Mouse (Mus musculus): Measurements from ENCODE around the gene Myo1c. TPM values are rescaled to one million over a fixed set of nuclear protein-coding genes. Genes with fewer than 3 reads are reported as not detected.

The Myo1c gene
- polyA plus RNA-seq, 1 experiment from 2014 or later: 13.8 TPM

DNA sequence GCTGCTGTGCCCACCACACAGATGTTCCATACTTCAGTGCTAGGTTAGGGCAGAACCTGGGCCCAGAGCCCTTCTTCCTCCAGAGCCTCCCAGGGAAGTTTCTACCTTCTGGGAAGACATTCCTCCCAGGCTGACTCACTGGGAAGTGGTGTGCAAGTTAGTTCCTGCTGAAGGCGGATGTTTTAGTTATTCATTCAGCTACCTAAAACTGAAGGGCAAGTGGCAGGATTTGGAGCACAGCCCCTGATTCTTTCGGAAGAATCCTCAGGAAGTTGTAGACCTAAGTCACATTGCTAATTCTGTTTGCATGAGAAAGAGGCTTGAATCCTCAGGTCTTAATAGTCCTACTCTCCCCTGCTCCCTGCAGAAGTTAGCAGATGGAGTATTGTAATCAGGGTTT, 28.9 kb upstream of the Myo1c start:
- H3K4me2 ChIP-seq (ENCODE audit: low read depth): no peak overlapping the region
- H3K4me3 ChIP-seq (ENCODE audit: low read depth, low read length): no peak overlapping the region
- H3K9me3 ChIP-seq (ENCODE audit: control insufficient read depth, low read length): no peaks in the 10 kb centered on the region
- WGBS: 77% methylated on average over 2 of the region's 2 CpGs
- H3K27ac ChIP-seq (ENCODE audit: low read depth, low read length): no peak overlapping the region
- H3K9ac ChIP-seq (ENCODE audit: low read length): no peak overlapping the region
- DNase-seq (ENCODE audit: low spot score): no peak
- peaks cover 5% of the 10 kb centered on the region; the same call in 1 of the 2 replicates for H3K36me3 ChIP-seq (ENCODE audit: control insufficient read depth, insufficient read depth, low read length)
- no peaks in the 10 kb centered on the region for H3K4me1 ChIP-seq (ENCODE audit: control insufficient read depth, insufficient read depth, low read length)
- H3K27me3 ChIP-seq (ENCODE audit: control insufficient read depth, insufficient read depth, low read length): no peaks in the 10 kb centered on the region
- no peak for ATAC-seq (ENCODE audit: insufficient read depth, low FRiP score, low TSS enrichment)

DNA sequence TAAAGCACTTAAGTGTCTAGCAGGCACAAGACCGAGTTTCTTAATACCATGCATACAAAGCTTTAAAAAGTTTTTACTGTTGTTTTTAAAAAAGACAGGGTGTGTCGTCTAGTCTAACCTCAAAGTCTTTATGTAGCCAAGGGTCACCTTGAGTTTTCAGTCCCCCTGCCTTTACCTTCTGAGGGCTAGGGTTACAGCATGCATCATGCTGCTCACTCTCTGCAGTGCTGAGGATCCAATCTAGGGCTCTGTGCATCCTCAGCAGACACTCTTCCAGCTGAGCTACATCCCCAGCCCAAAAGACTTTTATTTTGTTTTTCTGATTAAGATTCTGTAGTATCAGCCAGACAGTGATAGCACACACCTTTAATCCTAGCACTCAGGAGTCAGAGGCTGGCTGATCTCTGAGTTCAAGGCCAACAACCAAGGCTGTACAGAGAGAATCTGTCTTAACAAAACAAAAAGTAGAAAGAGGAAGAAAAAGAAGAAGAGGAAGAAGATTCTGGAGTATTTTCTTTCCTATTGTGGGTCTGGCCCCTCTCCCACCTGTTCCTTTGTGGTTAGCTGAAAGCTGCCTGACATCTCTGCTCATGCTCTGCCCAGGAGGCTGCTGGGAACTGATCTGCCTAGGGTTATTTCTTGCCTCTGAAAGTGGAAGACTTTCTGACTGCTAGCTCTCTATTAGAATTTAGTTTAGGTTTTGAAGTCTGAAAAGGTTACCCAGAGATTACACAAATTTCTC, 27.5 kb upstream of the Myo1c start:
- DNase-seq (ENCODE audit: low spot score) (no peak), ATAC-seq (ENCODE audit: insufficient read depth, low FRiP score, low TSS enrichment) (no peak)
- no peaks in the 10 kb centered on the region for H3K27me3 ChIP-seq (ENCODE audit: control insufficient read depth, insufficient read depth, low read length)
- no peak overlapping the region for H3K27ac ChIP-seq (ENCODE audit: low read depth, low read length)
- no peak overlapping the region for H3K4me2 ChIP-seq (ENCODE audit: low read depth)
- no peaks in the 10 kb centered on the region for H3K9me3 ChIP-seq (ENCODE audit: control insufficient read depth, low read length)
- 91% methylated on average over 2 of the region's 2 CpGs for WGBS
- no peak overlapping the region for H3K9ac ChIP-seq (ENCODE audit: low read length)
- H3K4me1 ChIP-seq (ENCODE audit: control insufficient read depth, insufficient read depth, low read length): no peaks in the 10 kb centered on the region
- peaks cover 2% of the 10 kb centered on the region; the same call in 1 of the 2 replicates for H3K36me3 ChIP-seq (ENCODE audit: control insufficient read depth, insufficient read depth, low read length)
- H3K4me3 ChIP-seq (ENCODE audit: low read depth, low read length): no peak overlapping the region

DNA sequence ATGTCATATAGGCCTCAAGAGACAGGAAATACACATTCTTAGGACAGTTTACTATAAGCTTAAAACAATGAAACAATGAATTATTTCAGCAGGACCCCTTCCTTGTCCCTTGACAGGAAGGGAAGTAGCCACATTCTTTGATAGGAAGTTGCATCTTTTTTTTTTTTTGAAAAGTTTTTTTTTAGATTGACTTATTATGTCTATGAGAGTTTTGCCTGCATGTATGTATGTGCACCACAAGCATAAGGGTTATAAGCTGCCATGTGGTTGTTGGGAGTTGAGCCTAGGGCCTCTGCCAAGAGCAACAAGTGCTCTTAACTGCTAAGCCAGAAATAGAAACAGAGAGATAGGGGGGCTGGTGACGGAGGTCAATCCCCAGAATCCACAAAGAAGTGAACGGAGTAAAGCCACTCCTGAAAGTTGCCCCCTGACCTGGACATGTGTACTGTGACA, 26.2 kb upstream of the Myo1c start:
- no peak overlapping the region for H3K4me3 ChIP-seq (ENCODE audit: low read depth, low read length)
- H3K4me1 ChIP-seq (ENCODE audit: control insufficient read depth, insufficient read depth, low read length): no peaks in the 10 kb centered on the region
- H3K4me2 ChIP-seq (ENCODE audit: low read depth): no peak overlapping the region
- DNase-seq (ENCODE audit: low spot score) (no peak), ATAC-seq (ENCODE audit: insufficient read depth, low FRiP score, low TSS enrichment) (no peak)
- 89% methylated on average over 2 of the region's 2 CpGs for WGBS
- H3K9ac ChIP-seq (ENCODE audit: low read length): no peak overlapping the region
- H3K36me3 ChIP-seq (ENCODE audit: control insufficient read depth, insufficient read depth, low read length): peaks cover 4% of the 10 kb centered on the region; the same call in 1 of the 2 replicates
- H3K27me3 ChIP-seq (ENCODE audit: control insufficient read depth, insufficient read depth, low read length): no peaks in the 10 kb centered on the region
- H3K9me3 ChIP-seq (ENCODE audit: control insufficient read depth, low read length): no peaks in the 10 kb centered on the region
- no peak overlapping the region for H3K27ac ChIP-seq (ENCODE audit: low read depth, low read length)

DNA sequence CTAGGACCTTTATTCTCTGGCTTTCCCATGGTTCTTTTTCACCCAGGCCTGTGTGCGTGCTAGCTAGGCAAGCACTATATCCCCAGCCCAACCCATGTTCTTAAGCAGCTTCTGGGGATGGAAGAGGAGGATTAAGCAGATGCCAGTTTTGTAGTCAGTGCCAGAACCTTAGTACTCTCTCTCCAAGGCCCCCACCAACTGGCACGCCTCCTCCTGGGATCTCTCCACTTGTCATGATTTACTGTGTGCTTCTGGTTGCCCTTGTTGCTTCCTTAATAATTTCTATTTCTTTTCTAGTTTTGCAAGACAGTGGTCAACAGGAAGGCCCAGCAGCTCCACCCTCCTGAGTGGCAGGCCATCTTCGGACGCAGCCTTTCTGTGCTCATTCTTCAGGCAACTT, 24.5 kb upstream of the Myo1c start:
- H3K9ac ChIP-seq (ENCODE audit: low read length): no peak overlapping the region
- peaks cover 4% of the 10 kb centered on the region; the same call in 1 of the 2 replicates for H3K4me1 ChIP-seq (ENCODE audit: control insufficient read depth, insufficient read depth, low read length)
- ATAC-seq (ENCODE audit: insufficient read depth, low FRiP score, low TSS enrichment) (no peak), DNase-seq (ENCODE audit: low spot score) (no peak)
- H3K27ac ChIP-seq (ENCODE audit: low read depth, low read length): no peak overlapping the region
- no peak overlapping the region for H3K4me3 ChIP-seq (ENCODE audit: low read depth, low read length)
- H3K36me3 ChIP-seq (ENCODE audit: control insufficient read depth, insufficient read depth, low read length): peaks cover 2% of the 10 kb centered on the region; the same call in 1 of the 2 replicates
- 90% methylated on average over 4 of the region's 4 CpGs for WGBS
- no peaks in the 10 kb centered on the region for H3K27me3 ChIP-seq (ENCODE audit: control insufficient read depth, insufficient read depth, low read length)
- no peak overlapping the region for H3K4me2 ChIP-seq (ENCODE audit: low read depth)
- H3K9me3 ChIP-seq (ENCODE audit: control insufficient read depth, low read length): no peaks in the 10 kb centered on the region

DNA sequence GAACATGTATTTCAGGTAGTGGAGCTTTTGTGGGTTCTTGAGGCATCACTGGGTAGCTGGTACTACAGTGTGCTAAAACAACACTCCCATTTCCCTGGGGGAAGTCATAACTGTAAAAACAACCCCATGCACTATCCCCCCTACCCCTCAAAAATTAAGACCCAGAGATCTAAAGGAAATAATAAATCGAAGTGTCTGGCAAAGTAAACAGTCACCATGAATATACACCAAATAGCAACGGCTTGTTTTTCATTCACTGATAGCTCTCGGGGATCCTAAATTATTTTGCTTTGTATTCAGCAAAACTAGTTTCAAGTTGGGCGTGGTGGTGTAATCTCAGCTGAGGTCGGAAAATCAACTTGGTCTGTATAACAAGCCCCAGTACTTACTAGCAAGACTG, 20.2 kb upstream of the Myo1c start:
- peak overlapping the region; percentile 77 for H3K9ac ChIP-seq (ENCODE audit: low read length)
- peak overlapping the region; percentile 63 for H3K4me3 ChIP-seq (ENCODE audit: low read depth, low read length)
- peaks cover 6% of the 10 kb centered on the region; the same call in 1 of the 2 replicates for H3K4me1 ChIP-seq (ENCODE audit: control insufficient read depth, insufficient read depth, low read length)
- peak overlapping the region; percentile 72 for H3K27ac ChIP-seq (ENCODE audit: low read depth, low read length)
- H3K9me3 ChIP-seq (ENCODE audit: control insufficient read depth, low read length): no peaks in the 10 kb centered on the region
- no peak for ATAC-seq (ENCODE audit: insufficient read depth, low FRiP score, low TSS enrichment)
- WGBS: 14% methylated on average over 5 of the region's 5 CpGs
- peaks cover 2% of the 10 kb centered on the region; the same call in 1 of the 2 replicates for H3K36me3 ChIP-seq (ENCODE audit: control insufficient read depth, insufficient read depth, low read length)
- peak overlapping the region; percentile 68 for H3K4me2 ChIP-seq (ENCODE audit: low read depth)
- H3K27me3 ChIP-seq (ENCODE audit: control insufficient read depth, insufficient read depth, low read length): no peaks in the 10 kb centered on the region
- DNase-seq (ENCODE audit: low spot score): no peak

DNA sequence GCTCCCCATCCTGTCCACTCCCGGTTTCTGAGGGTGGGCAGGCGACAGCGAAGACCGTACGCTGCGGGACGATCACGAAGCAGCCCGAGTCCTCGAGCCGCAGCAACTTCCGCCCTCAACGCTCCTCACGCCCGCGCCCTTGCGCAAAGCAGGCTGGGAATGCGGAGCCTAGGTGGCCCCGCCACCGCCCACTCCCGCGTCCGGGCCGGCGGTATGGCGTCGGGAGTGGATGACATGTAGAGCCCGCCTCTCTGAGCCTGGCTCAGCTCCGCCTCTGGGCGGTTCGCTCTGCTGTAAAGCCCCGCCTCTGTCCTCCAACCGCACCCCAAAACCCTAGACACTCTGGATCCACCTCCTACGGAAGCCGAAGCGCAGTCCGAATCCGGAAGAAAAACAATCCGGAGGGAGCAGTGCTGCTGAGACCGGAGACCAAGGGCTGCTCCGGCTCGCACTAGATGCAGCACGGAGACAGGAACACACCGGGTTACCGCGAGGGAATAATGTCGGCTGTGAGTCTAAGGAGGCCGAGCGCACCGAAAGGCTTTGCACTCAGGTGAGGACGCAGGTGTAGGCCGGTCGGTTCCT, 19.6 kb upstream of the Myo1c start, which contains the start of gene Inpp5k:
Inpp5k (plus strand) TSS at position 344 of the 585 bp plus-strand sequence.
- Histone ChIP-seq H3K4me1 (ENCODE audit: control insufficient read depth, insufficient read depth, low read length) (peaks cover 6% of the 10 kb centered on the region; the same call in 1 of the 2 replicates), H3K9ac (ENCODE audit: low read length) (peak within 1 kb of the TSS; percentile 77), H3K9me3 (ENCODE audit: control insufficient read depth, low read length) (no peaks in the 10 kb centered on the region), H3K36me3 (ENCODE audit: control insufficient read depth, insufficient read depth, low read length) (peaks cover 2% of the 10 kb centered on the region; the same call in 1 of the 2 replicates), H3K27me3 (ENCODE audit: control insufficient read depth, insufficient read depth, low read length) (no peaks in the 10 kb centered on the region), H3K4me3 (ENCODE audit: low read depth, low read length) (peak within 1 kb of the TSS; percentile 63), H3K4me2 (ENCODE audit: low read depth) (peak within 1 kb of the TSS; percentile 68), H3K27ac (ENCODE audit: low read depth, low read length) (peak within 1 kb of the TSS; percentile 72)
- ATAC-seq (ENCODE audit: insufficient read depth, low FRiP score, low TSS enrichment) (peak; percentile 99), DNase-seq (ENCODE audit: low spot score) (peak; percentile 99)
- under 1% methylated on average over 52 of the region's 53 CpGs for WGBS

DNA sequence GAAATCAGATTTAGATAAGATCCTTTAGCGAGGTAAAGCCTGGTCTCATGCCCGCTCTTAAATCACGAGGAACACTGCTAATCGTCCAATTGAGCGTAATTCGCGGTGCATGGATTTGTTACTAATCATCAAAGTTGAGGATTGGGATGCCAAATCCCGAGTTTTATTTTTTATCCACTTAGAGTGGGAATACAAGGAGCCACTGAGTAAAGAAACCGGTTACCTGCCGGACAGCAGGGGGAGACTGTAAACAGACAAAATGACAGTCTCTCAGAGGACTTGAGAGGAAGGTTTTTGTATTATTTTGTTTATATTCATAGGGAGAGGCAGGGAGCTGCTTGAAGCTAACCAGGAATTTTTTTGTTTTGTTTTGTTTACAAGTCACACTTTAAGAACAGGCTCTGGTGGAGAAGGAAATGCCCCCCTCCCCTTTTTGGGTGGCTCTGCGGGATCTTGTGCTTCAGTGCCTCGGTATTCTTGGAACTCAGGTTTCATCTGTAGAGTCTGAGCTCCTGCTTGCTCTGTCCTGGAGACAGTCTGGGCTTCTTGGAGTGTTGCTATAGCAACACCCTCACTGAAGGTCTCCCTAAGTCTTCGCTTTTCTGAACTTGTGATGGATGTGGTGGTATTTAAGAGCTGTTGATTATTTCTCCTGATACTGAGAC, 18.6 kb upstream of the Myo1c start:
- Histone ChIP-seq H3K36me3 (ENCODE audit: control insufficient read depth, insufficient read depth, low read length) (0 out of 2 replicates have a peak, but pooled peaks cover 2% of the 10 kb centered on the region), H3K9ac (ENCODE audit: low read length) (peak overlapping the region; percentile 61; the same call in 1 of the 2 replicates), H3K4me1 (ENCODE audit: control insufficient read depth, insufficient read depth, low read length) (peaks cover 6% of the 10 kb centered on the region; the same call in 1 of the 2 replicates), H3K9me3 (ENCODE audit: control insufficient read depth, low read length) (no peaks in the 10 kb centered on the region), H3K27me3 (ENCODE audit: control insufficient read depth, insufficient read depth, low read length) (no peaks in the 10 kb centered on the region), H3K4me3 (ENCODE audit: low read depth, low read length) (peak overlapping the region; percentile 63), H3K4me2 (ENCODE audit: low read depth) (peak overlapping the region; percentile 68), H3K27ac (ENCODE audit: low read depth, low read length) (no peak overlapping the region)
- WGBS: 13% methylated on average over 13 of the region's 13 CpGs
- DNase-seq (ENCODE audit: low spot score) (no peak), ATAC-seq (ENCODE audit: insufficient read depth, low FRiP score, low TSS enrichment) (no peak)

DNA sequence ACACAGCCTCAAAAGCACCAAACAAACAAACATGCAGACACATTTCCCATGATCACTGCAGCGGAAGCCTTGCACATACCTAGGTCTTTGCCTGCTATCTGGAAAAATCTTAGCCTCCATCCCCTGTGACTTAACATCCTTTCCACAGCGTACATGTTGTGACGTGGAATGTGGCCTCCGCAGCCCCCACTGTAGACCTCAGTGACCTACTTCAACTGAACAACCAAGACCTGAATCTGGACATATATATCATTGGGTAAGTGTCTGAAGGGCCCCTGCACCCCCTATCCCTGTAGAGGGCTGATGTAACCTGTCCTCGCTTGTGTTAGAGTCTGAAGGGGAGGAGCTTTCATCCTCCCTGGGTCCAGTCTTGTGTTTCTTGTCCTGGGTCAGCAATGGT, 17.4 kb upstream of the Myo1c start:
- Histone ChIP-seq H3K36me3 (ENCODE audit: control insufficient read depth, insufficient read depth, low read length) (0 out of 2 replicates have a peak, but pooled peaks cover 2% of the 10 kb centered on the region), H3K4me2 (ENCODE audit: low read depth) (no peak overlapping the region), H3K4me3 (ENCODE audit: low read depth, low read length) (no peak overlapping the region), H3K27ac (ENCODE audit: low read depth, low read length) (no peak overlapping the region), H3K9me3 (ENCODE audit: control insufficient read depth, low read length) (no peaks in the 10 kb centered on the region), H3K27me3 (ENCODE audit: control insufficient read depth, insufficient read depth, low read length) (no peaks in the 10 kb centered on the region), H3K9ac (ENCODE audit: low read length) (no peak overlapping the region), H3K4me1 (ENCODE audit: control insufficient read depth, insufficient read depth, low read length) (peaks cover 6% of the 10 kb centered on the region; the same call in 1 of the 2 replicates)
- 86% methylated on average over 5 of the region's 5 CpGs for WGBS
- DNase-seq (ENCODE audit: low spot score): no peak
- no peak for ATAC-seq (ENCODE audit: insufficient read depth, low FRiP score, low TSS enrichment)
